Mouse (Mus musculus) embryo, embryonic 9.5 days (tissue): ENCODE results near the gene Sgms1.

Experiments used
- DNase-seq: peaks from one replicate; pipeline ENCODE4 v3.0.0-alpha.2; 2017; ENCODE audit errors: extremely low spot score

Gene Sgms1

DNA sequence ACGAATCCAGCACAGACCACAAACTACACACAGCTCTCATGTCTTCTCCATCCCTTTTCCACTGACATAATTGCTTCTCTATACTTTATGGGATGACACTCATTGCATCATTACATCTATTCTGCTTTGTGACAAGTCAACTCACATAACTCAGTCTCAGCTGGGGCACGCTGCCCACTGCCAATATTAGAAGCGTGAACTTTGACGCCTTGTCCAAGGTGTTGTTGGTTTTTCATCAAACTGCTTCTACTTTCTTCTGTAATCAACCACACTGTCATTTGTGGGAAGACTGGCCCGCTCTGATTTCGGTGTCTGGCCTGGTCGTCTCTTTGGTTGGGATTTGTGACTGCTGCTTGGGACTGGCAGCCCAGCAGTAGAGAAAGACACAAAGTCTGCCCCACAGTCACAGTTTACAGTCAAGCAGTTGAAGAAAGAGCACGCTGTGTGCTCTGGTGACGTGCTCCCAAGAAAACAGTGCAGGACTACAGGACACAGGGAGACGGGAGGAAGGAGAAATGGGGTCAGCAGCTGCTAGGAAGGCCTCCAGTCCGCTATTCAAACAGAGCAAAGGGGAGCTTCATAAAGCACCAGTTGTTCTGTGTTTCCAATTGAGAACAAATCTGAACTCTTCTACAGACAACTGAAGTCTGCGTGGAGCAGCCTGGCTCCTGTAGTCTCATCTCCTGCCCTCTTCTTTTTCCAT, 120.2 kb downstream of the Sgms1 start:
- DNase-seq, result no peak

DNA sequence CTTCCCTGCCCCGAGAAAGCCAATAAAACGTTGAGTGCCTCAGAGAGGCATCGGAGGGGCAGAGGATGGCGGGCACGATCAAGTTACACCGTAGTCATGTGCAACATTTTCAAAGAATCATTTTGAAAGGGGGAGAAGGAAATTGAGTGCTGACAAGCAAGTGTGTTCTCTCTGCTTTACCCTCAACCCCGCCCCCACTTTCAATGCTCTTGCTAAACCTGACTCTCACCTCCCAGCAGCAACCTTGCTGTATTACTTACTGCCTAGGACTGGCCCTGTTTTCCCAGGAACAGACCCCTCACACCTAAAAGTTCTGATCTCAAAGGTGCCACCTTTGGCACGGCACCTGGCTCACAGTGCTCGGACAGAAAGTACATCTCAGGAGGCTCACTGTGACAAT, 121.0 kb downstream of the Sgms1 start:
- no peak for DNase-seq

DNA sequence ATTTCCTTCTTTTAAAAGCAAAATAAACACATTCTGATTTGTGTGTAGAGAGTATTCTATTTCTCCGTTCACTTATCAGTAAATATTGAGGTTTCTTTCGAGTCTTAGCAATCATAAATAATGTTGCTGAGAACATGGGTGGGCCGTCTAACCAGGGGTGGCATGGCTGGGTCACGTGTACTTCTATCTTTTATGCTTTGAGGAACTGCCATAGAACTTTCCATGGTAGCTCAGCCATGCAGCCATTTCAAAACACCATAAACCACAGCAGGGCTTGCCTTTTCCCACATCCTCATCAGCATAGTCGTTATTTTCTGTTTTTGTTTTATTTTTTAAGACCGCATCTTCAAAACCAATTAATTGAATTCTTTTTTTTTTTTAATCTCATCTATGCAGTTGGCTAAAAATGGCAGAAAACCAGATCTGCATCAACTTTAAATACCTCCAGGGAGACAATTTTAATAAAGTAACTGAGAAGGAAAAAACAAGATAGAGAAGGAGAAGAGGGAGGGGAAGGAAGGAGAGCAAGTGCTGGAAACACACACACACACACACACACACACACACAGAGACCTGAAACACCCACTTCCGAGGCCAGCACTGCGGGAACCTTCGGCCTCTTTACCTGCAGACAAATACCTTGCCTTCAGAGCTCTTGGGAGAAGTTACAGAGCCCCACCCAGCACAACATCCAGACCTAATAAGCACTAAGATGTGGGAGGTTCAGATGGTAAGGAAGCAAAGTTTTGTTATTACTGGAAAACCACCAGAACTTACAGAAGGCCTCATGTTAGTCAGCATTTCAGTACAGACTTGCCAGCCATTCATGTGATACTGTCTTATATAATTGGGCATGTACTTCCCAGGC, 122.9 kb downstream of the Sgms1 start:
- no peak for DNase-seq

DNA sequence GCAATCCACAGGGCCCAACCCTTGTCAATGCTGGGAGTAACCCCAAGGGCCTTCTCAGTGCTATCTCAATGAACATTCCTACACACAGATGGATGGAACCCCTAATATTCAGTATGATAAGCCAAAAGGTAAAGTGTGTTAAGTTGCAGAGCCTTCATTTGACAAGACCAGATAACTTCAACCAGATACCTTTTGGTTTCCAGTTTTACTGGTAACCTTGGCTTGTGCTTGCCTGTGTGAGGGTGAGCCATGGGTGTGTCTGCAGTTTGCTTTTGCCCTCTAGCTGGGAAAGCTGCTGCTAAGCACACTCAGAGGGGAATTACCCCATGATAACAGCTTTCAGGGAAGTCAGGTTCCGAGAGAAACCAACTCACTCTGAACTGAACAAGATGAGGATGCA, 125.8 kb downstream of the Sgms1 start:
- DNase-seq, result no peak

DNA sequence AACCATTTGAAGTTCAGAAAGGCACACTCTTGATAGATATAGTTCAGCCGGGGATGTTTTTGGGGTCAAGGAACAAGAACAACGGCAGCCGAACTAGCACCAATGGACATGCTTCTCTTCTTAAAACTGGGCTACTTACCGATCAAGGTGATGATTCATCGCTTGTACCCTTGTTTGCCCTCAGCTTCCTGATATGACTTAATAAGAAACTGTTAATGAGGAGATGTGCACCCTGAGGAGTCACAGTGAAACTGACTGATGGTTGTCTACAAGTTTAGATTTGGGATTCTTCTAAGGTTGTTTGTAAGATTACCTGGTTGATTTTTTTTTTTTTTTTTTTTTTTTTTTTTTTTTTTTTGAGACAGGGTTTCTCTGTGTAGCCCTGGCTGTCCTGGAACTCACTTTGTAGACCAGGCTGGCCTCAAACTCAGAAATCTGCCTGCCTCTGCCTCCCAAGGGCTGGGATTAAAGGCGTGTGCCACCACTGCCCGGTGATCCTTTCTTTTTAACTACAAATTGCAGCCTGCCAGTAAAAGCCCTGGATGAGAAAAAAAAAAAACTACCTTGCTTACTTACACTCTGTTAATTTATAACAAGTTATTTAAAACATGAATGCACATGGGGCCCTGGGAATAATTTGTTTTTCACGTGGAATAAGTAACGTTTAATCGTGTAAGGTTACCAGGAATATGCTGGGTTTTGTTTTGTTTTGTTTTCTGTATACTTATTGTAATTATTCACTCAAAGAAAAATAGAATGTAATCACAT, 126.5 kb downstream of the Sgms1 start:
- DNase-seq, result no peak

DNA sequence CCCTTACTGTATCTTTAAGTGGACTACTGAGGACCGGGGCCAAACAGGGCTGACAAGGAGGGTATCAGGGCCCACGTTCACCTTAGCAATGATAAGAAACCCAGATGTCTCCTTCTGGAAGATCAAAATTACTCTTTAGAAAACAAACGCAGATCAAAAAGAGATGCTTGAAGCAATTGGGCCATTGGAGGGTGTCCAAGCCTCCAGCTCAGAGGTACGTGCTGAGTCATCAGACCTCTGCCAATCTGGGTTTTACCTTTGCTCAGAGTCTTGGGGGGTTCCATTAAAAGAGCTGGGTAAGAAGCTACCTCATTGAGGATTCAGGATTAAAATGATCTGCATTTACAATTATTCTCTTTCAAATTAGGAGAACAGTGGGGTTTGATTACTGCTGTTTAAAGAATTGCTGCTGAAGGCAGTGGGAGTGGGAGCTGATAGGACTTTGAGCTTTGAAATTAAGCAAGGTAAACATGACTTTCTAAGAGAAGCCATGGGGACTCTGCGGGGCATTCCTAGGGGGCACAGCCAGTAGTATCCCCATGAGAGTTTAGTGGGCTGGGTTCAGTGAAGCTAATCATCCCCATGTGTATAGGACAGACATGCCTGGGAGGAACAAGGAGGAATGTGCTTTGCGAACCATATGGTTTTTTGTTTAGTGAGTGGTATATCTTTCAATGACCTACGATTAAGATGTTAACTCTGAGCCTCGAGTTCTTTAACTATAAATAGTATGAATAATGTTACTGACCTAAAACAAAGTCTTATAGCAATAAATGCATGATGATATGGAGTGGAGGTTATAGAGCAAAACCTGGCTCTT, 128.4 kb downstream of the Sgms1 start:
- no peak for DNase-seq

DNA sequence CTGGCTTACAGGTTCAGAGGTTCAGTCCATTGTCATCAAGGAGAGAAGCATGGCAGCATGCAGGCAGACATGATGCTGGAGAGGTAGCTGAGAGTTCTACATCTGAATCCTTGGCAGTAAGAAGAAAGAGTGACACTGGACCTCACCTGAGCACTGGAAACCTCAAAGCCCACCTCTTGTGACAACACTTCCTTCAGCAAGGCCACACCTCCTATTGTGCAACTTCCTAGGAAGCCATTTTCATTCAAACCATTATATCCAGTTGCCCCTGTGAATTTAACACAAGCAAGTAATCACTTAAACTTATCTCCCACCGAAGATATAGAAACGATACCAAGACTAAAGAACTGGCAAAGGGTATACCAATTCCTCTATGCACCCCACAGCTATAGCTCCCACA, 129.7 kb downstream of the Sgms1 start:
- DNase-seq, result no peak

DNA sequence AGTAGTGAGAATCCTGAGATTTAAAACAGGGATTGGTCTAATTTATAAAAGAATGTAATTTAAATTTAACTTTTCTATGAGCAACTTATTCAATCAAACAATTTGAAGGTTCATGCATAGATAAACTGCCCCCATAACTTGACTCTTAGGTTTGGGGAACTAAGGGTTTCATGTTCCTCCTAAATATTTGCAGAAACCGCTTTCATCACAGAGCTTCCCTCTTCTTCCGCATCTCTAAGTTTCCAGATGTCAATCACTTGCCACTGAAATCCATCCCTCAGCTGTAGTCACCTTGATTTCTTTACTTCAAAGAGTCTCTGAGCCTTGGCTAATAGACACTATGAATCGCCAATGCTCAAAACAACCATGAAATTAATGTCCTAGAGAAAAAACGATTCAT, 130.5 kb downstream of the Sgms1 start:
- DNase-seq, result no peak

DNA sequence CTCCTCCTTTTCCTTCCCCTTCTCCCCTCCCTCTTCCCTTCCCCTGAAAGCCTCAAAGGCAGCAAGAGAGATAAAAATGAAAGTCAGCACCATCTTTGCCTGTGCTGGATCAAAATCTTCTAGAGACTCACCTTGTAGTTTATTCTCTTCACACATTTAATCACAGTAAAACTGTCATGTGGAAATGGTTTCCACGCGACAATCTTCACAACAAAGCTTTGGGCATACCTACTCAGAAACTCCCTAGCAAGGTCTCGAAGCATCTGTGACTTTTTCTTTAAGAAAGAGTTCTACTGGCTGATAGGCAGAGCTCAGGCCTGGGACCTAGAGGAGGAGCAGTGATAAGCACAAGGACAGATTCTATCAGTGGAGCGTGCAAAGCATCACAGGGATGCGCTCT, 131.4 kb downstream of the Sgms1 start:
- no peak for DNase-seq

DNA sequence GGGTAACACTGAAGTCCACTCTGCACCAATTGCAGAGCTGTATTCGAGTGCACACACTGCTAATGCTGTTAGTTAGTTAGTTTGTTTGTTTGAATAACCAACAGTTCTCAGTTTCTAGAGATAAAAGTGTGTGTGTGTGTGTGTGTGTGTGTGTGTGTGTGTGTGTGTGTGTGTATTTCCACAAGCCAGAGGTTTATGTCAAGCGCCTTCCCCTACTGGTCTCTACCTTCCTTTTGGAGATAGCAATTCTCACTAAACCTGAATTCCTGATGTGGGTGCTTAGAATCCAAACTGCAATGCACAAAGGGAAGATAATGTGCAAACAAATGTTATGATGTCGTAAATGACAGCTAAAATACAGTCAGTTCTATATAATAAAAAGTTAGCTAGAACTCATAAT, 131.9 kb downstream of the Sgms1 start:
- no peak for DNase-seq

DNA sequence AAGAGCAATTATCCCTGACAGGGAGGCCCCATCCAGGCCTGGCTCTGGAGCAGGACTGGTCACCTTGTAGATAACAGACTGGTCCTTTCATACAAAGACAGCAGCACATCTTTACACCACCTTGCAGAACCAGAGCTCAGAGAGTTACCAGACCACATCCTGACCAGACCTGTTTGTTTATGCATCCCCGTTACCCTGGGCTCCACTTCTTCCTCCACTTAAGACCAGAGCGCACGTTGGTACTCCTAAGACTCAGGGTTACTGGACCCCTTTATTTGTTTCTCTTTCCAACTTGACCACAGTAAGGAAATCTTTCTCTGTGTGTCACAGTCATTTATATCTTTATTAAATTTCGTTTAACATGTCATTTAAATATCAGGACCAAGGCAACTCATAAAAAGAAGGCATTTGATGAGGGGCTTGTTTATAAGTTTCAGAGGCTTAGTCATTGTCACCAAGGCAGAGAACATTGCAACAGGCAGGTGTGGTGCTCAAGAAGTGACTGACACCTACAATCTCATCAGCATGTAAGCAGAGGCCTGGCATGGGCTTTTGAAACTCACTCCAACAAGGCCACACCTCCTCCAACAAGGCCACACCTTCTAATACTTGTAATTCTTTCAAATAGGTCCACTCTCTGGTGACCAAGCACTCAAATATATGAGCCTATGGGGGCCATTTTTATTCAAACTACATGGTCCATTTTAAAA, 132.7 kb downstream of the Sgms1 start:
- DNase-seq, result no peak

DNA sequence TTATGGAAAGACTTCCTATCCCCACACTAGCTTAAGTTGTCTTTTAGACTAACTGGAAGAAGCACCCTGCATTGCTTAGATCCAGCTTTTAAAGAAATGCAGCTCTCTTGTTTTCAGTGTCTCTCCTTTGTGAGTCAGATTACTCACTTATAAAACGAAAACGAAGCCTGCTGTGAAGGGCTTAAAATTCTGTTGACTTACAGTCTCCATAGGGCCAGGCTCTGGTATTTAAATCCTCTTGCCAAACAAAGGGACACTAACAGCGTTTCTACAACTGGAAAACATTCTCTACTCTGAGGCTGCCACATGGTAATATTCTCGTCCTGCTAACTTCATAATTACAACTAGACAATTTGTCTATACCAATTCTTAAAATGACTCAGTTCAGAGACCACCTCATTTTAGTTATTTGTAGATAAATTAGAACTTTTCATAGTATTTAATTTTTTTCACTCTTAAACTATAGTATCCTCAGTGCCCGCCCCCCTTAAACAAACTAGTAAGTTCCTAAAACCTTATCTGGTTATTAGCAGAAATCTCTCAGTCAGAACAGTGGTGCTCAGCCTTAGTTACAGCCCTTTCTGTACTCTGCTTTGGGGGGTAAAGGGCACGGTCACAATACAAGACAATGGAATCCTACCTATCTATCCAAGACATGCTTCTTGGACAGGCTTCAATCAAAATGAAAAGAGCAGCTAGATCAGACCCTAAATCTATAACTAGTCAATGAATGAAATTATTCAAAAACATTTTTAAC, 133.9 kb downstream of the Sgms1 start:
- DNase-seq, result no peak

DNA sequence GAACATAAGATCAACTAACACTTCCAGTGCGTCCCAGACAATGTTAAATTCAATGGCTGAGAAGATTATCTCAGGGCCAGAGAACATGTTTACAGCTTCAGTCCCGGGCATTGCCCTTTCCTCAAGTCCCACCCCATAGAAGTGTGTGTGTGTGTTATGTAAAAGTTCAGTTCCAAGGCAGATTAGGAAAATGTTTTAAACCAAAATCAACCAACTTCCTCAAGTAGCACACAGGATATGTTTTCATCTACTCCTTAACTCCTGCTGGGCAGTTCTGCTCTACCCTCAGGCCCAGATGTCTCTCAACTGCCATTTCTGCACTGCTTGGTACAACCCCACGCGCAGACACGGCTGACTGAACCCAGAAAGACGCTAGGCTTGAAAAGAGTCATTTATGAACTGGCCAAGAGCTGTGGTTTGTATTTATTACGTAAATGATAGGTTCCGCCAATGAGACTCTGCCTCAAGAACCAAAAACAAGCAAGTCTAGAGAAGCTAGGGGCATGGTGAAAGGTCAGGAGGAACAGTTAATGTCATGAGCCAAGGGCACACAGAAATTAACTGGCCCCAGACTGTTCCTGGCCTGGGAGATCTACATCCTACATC, 134.7 kb downstream of the Sgms1 start:
- no peak for DNase-seq

DNA sequence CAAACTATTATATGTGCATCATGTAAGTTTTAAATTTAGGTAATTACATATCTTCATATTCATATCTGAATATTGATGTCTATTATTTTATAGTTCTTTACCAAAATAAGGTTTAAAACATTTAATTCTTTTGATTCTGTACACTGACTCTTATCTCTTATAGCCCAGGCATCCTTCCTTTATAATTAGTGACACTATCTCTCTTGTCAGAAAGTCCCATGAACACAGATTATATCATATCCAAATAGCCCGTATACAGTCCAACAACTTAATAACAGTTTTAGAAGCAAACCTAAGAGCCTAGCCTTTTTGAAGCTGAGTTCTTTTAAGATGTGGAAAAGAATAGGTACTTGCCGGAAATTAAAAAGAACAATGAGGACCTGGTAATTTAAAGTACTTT, 135.3 kb downstream of the Sgms1 start:
- no peak for DNase-seq

DNA sequence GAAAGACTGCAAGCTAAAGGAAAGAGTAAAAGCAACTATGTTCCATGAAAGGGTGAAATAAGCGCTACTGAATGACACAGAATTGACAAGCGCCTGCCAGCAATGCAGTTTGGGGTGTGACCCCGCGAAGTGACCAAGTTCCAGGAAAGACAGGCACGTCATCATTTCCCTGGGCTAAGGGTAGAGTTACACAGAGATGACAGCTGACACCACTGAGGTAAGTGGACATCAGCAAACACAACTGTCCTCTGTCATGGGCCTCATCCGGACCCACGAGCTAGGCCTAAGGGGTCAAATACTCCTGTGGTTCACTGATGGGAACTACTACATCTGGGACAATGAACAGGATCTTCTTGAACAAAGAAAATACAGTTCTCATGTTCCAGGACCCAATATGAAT, 136.5 kb downstream of the Sgms1 start:
- no peak for DNase-seq

DNA sequence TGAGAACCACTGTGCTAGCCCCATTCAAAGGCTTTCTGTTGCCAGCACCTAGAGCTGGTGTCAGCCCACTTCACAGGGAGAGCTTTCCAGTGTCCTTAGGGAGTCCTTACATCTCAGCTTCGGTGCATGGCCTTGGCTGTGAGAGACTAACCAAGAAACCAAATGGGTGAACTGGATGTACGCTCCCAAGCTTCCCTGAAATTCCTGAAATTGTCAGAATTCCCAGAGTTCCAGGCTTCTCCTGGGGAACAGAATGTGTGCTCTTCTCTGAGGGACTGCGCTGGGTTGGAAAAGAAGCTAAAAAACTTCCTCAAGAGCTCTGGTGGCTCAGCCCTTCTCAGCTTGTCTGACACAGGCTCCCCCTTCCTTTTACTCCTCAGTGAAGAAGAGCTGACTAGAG, 137.1 kb downstream of the Sgms1 start:
- DNase-seq, result no peak

DNA sequence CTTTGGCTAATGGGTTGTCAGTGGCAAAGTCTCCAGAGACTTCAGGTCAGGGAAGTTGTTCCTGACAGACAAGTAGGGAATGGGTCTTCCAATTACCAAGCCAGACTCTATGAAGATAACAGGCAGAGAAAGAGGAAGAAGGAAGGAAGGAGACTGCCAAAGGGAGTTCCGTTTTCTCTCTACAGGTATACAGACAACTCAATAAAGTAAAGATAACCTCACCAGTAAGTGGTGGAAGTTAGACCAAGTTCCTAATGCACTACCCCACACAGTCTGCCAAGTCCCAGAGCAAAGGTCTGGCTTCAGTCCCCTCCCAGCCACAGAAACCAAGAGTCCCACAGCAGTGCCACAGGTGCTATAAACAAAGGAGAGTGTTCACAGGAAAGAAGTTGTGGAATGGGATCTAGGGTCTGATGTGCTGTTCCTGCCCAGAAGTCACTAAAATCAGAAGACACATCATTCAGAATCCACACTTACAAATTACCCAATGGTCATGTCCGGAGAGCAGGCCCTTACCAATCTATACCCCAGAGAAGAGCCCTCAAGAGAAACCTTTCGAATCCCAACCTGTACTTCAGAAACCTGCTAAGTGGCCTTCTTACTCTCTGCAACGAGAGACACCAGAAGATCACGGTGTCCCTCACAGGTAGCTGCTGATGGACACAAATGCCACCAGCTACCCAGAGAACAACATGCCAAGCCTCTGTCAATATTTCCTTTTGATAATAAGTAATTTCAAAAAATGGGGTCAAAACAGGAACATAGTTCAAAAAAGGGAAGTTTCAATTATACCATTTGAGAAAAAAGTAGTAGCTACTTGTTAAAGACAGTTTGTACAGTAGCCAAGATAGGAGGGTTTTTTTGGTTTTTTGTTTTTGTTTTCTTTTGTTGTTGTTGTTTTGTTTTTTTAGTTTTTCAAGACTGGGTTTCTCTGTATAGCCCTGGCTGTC, 140.1 kb downstream of the Sgms1 start:
- DNase-seq, result no peak

DNA sequence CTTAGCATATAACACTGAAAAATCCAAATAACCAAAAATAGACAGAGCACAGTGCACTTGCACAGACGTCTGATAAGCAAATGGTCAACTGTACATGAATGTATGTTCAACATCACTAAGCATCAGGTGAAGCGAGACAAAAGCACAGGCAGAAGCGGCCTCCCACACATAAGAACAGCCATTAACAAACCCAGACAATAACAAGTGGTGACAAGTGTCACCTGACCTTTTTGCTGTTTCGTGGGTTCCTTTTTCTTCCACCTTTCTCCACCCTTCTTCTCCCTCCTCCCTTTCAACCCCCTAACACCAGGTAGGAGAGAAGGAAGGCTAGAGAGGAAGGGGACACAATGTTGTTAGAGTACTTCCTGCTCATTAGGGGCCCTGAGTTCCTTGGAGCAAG, 144.6 kb downstream of the Sgms1 start:
- no peak for DNase-seq

DNA sequence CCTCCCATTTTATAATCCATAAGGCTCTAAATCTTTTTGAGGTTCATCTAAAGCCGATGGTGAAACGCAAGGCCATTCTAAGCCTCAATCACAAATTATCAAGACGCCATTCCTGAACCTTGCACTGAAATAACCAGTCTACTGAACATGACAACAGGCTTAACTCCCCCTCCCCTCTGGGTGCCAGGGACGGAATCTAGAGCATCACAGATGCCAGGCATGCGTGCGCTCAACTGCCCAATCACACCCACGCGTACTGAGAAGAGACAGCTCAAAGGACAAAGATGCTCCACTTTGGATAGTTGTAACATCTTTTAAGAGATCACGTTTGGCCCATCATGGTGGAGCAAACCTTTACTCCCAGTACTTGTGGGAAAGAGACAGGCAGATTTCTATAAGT, 146.3 kb downstream of the Sgms1 start:
- no peak for DNase-seq
